Mouse (Mus musculus): ENCODE data around the gene Tnik.

Tnik gene

DNA sequence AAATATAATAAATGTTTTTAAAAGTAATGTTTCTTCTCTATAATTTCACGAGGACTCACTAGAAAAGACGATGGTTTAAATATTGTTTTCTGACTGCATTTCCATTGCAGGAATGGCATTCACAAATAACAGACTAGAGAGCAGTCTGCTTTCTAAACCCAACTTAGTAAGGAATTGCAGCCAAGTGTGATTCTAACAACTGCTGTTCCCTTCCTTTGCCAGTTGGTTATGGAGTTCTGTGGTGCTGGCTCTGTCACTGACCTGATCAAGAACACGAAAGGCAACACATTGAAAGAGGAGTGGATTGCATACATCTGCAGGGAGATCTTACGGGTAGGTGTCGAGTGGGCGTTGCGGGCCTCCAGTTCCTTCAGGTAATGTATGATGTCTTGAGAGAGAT, 269.7 kb downstream of the Tnik start:
- no peak for DNase-seq (ENCODE audit: extremely low read depth, low read depth, low spot score)

DNA sequence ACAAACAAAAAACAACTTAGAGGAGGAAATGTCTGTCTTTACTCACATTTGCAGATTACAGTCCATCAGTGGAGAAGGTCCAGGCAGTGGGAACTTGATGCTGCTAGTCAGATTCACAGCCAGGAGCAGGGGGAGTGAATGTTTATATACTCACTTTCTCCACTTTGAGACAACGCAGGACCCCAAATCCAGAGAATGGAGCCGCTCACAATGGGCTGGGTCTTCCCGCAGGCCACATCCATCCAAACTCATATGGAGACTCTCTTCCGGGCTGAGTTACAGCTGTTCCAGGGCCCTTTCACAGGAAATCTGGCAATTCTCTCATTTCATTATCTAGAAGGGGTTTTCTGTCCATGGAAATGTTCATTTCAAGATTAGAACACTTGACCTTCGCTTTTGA, 277.1 kb downstream of the Tnik start:
- DNase-seq (ENCODE audit: extremely low read depth, low read depth, low spot score), result no peak

DNA sequence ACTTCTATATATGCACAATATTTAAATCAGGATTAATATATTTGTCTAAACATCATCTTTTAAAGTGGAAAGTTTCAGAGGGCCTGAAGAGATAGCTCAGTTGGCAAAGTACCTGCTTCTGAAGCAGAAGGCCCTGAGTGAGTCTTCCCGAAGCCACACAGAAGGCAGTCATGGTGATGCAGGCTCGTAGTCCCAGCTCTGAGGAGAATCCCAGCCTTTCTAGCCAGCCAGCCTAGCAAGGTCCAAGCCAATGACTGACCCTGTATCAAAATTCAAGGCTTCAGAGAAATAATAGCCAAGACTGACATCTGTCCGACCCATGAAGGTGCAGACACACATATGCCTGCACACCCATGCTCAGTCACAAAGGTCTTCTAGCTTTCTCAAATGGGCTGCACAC, 279.9 kb downstream of the Tnik start:
- DNase-seq (ENCODE audit: extremely low read depth, low read depth, low spot score), result no peak

DNA sequence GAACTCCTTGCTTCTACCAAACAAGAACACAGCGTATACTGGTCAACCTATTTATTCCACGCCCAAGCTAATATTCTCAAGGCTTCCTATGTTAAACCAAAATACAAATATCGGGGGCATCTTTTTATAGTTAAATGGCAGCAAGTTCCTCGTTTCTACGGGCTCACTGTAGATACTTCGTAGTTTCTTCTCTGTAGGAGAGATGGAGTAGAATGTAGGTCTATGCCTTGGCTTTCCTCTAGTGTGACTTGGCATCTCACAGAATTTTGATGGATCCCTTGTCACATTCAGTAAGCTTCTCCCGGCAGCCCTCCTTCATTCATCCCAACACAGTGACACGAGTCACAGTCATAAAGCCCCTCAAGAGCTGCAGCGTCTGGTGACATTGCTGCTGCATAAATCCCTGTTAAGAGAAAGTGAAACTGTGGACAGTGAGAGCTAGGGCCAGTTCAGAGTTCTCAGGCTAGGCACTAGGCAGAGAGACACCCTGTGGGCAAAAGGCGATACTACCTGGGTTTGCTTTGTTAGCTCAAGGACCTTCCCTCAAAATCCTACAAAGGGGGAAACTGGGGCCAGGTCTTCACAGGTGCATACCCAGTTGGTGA, 280.5 kb downstream of the Tnik start:
- no peak for DNase-seq (ENCODE audit: extremely low read depth, low read depth, low spot score)

DNA sequence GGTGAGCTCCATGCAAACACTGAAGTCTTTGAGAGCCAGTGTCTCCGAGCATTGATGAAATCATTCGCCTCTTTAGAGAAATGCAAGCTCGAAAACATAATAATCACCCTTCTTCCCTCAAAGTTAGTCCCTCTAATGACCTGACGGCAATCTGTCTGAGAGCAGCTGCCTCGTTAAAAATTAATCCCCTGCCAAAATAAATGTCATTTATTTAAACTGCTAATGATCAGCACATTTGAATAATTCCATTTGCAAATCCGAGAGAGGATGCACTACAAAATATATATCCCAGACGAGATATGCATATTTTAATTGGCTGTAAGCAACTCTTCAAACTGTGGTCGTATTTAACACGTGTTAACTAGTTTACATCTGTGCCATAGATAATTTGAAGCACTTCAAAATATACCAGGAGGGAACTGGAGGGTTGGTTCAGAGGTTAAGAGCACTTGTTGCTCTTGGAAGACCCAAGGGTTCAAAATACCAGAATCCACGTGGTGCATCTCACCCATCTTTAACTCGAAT, 281.4 kb downstream of the Tnik start:
- DNase-seq (ENCODE audit: extremely low read depth, low read depth, low spot score), result no peak

DNA sequence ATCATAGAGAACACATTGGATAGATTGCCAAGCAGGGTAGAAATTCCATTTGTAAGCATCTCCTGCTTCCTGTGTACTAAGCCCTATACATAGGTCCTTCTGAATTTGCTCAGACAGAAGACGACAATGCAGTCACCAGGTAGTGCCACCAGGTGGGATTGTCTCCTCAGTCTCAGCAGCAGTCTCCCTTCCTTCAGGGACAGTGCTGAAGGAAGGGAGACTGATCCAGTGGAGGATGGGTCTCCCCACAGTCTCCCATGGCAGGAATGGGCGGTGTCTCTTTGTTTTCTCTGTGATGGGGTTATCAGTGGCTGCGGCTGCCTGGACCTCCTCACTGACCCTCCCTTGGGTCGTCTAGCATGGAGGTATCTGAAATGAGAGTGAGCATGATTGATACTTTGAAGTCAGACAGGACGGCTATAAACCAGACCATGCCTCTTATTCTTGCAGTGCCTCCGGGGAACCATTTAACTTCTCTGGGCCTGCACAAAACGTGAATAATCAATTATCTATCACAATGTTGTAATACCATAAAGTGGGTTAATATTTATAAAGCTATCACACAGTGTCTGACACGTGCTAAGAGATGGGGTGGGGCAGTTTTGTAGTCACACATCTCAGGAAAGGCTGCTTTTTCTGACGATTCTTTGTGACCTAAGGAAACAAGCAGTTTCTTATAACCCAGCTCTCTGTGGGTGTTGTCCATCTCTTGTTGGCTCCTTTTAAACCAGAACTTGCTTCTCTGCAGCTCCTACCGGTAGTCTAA, 285.1 kb downstream of the Tnik start:
- DNase-seq (ENCODE audit: extremely low read depth, low read depth, low spot score), result no peak

DNA sequence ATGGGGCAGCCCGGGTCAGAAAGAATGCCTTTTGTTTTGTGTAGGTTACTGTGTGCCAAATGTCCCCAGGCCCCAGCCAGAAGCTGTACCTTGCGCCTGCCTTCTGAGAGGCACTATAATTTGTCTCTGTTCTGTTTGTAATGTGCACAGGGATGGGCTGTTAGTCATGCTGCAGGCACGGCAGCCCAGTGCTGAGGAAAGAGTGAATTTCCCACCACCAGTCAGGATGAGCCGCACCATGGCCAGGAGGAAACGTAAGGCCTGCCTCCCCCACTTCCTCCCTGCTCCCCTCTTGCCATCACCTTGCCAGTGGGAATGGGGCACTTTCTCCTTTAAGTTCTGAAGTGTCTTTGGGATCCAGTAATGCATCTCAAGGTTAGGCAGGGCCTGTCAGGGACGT, 286.4 kb downstream of the Tnik start:
- no peak for DNase-seq (ENCODE audit: extremely low read depth, low read depth, low spot score)

DNA sequence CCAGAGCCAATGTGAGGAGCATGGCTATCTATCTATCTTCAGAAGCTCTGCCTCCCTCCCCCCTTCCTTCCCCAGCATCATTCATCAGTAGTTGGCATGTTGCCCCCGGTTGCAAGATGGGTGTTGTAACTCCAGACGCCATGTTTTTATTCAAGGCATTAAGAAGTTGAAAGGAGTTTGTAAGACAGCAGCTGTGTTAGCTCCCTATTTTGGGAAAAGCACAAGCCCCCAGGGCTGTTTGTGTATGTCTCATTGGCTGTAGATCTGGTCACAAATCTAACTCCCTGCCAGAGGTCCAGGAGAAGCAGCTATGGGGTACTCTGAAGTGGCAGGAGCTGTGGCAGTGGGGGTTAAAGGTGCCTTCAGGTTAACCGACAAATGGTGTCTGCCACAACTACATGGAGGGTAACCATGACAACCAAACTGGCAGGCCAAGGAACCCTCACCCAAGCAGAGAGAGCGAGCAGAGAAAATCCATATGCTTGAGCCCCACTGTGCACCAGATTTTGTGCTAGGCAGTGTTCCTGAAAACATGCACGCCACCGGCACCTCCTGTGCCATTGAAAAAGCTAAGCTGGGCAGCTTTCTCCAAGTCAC, 287.6 kb downstream of the Tnik start:
- no peak for DNase-seq (ENCODE audit: extremely low read depth, low read depth, low spot score)

DNA sequence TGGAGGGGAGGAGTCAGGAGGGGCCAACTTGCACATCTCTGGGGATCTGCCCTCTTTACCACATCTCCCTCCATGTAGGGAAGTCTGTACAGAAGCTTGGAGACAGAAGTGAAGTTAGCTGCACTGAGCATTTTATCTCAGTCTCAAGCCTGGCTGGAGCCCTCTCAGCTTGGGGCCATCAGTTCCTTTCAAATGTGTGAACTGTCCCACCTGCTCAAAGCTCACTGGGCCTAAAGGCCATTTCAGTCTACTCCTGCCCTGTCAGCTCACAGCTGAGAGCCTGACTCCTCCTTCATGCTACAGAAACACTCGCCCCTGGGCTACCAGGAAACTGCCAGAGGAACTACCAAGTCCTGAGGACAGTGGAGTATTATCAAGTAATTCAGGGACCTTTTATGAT, 288.7 kb downstream of the Tnik start:
- DNase-seq (ENCODE audit: extremely low read depth, low read depth, low spot score), result no peak

DNA sequence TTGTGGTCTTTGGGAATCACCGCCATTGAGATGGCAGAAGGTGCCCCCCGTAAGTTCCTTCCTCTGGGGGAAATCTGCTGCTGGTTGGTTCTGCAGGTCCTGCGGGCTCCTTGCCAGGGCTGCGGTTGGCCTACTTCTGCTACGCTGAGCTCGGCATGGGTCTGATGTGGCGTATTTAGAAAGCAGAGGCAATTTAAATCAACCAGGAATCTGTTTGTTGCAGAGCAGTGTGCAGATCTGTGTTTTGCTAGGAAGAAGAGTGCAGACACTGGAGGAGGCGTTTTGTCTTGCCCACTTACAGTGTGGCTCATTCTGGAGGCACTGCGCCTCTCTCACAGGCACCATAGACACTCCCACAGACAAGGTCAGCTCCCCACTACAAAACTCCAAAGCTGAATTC, 291.9 kb downstream of the Tnik start:
- no peak for DNase-seq (ENCODE audit: extremely low read depth, low read depth, low spot score)

DNA sequence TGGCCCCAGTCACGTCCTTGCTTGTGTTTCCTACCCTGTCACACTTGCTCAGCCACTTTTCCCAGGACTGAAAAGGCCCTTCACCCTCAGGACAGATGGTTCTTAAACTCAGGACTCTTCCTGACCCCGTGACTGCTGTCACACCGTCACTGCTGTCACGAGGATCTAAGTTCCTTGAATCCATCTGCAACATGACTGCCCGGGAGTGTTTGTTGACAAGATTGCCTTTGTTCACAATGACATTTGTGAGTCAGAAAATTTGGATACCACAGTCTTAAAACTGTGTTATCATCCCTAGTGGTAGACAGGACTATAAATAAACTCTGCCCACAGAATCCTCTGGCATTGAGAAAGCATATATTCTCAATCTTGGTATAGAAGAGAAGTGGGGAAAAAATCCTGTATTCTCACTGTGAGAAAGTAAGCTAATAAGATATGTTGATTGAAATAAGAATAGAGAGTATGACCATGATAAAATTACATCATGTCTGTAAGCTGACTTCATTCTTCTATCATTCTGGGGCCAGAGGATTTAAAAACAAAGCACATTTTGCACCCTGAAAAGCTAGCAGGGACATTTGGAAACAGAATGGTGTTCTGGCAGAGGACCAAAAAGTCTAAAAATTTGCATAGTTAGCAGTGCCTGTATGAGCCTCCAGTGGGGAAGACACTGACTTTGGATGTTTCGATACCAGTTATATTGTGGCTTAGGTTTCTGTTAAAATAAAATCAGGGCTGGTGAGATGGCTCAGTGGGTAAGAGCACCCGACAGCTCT, 293.0 kb downstream of the Tnik start:
- no peak for DNase-seq (ENCODE audit: extremely low read depth, low read depth, low spot score)

DNA sequence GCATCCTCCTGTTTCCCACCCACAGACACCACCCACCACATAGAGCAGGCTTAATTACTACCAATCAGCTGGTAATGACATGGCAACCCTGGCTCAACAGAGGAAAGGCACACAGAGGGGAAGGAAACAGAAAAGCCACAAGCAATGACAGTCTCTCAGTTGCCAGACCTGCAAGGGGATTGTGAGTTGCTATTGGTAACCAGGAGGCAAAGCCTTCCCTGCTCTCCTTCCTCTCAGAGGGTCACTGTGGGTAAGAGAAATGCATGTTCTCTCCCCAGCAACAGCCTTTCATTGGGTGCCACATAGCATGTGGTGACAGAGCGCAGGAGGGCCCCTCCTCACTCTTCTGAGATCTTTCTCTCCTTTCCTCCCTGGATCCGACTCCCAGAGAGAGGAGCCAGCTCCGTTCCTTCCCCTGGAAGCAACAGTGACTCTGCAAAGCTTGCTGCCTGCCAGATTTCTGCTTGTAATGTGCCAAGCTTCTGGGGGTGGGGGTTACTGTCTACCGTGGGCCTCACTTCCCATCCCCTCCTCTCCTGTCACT, 295.4 kb downstream of the Tnik start:
- no peak for DNase-seq (ENCODE audit: extremely low read depth, low read depth, low spot score)

DNA sequence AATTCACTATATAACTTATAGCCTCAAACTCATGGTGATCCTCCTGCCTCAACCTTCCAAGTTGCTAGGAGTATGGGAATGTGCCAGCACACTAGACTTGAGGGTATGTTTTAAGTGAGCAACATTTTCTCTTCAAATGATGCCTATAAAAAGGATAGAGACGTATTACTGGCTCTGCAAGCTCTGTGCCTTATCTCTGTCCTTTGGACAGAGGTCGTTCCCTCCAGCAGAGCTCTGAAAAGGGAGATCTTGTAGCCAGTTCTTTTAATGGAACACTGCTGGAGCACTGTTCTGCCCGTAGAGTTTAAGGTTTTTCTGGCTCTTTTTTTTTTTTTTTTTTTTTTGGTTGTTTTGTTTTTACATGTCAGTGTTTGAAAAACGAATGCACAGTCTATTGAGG, 298.4 kb downstream of the Tnik start:
- no peak for DNase-seq (ENCODE audit: extremely low read depth, low read depth, low spot score)

DNA sequence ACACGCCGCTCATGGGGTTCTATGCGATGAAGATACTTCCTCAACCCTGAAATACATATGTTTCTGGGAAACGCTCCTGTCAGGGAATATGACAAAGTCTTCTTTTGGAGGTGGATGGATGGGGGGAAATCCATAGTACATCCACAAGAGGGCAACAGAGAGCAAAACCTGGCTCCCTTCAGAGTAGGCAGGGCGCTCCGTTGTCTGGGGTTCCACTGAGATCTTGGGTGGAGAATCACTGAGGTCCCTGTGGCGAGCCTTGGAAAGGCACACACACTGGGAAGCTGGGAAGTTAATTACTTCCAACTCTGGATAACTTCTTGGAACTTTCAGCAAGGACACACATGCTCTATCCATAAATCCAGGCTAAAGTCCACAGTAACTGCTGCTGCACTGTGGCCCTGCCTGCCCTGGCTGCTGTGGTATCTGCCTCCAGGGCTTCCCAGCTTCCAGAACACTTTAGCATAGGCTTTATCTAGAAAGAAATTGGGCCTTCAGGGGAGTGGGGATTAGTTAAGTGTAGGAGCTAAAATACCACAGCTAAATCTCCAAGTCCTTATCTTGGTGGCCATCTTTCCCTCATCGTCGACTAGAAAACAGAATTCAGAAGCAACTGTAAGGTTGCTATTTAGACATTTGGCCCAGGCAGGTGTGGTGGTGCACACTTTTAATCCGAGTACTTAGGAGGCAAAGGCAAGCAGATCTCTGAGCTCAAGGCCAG, 299.8 kb downstream of the Tnik start:
- no peak for DNase-seq (ENCODE audit: extremely low read depth, low read depth, low spot score)

DNA sequence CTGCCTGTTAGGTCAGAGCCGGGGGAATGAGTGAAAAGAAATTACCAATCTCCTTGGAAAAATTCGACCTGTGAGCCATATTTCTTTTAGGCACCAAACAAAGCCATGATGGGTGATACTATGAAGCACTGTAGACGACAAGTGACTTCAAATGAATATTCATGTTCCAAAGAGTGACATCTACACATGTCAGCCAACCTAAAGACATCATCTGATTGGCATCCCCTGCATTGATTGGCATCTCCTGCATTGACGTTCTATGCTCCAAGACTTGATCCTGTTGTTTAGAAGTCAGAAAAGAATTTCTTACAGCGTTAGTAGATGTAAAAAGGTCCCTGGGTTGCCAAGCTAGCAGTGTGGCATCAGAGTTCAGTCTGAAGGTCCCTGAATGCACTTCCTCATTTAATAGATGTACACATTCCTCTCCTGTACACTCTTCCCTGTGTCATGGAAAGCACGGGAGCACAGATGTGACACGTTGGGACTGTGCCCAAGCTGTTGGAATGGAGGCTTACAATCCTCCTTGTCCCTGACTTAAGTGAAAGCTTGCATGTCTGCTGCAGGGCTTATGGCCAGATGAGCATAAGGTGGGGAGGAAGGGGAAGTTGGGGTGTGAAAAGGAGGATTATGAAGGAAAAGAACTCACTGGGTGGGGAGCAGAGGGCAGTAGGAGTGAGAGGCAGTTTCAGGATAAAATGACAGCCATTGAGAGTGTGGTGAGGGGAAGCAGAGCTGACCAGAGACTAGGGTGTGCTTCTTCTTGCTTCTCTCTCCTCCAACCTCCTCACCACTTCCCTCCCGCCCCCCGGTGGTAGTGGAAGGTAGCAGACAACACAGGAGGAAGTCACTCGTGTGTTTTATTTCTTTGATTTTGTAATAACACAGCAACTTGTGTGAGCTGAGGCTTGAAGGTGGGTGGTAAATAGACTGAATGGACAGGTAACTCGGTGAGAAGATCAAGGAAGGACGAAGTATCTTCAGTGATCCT, 301.6 kb downstream of the Tnik start:
- DNase-seq (ENCODE audit: extremely low read depth, low read depth, low spot score), result no peak

DNA sequence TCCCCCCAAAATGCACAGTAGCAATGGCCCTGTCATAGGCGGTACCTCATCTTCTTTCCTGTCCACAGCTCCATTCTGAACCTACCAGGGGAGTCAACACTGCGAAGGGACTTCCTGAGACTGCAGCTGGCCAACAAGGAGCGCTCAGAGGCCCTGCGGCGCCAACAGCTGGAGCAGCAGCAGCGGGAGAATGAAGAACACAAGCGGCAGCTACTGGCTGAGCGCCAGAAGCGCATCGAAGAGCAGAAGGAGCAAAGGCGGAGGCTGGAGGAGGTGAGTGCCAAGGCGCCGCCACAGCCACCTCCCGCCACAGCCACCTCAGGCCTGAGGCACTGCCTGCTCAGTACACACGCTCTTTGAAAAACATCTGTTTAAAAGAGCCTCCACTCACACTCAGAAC, 314.3 kb downstream of the Tnik start:
- DNase-seq (ENCODE audit: extremely low read depth, low read depth, low spot score), result no peak

DNA sequence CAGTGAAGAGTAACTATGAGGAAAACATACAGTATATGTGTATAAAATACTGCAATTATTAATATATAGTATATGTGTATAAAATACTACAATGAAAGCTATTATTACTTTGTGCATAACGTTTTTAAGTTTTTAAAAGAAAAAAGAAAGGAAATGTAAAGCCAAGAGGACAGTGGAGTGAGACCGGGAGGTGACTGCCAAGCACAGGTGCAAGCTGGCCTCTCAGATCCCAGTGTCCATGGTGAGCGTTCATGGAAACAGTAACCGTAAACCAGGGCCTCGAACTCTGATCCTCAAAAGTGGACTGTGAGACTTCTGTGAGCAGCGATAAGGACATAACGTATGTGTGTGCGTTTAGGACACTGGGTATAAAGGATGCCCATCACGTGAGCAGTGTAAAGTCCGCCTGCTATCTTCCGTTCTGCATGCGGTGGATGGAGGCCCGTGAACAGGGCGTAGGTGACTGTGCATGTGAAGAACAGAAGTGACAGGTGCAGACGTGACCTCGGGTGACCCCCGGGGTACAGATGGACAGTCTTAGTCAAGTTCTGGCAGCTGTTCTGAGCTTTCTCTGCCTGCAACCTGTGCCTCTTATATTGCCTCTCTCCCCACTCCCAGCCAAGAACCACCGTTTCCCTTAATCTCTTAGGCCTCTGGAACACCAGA, 316.1 kb downstream of the Tnik start:
- DNase-seq (ENCODE audit: extremely low read depth, low read depth, low spot score), result no peak

DNA sequence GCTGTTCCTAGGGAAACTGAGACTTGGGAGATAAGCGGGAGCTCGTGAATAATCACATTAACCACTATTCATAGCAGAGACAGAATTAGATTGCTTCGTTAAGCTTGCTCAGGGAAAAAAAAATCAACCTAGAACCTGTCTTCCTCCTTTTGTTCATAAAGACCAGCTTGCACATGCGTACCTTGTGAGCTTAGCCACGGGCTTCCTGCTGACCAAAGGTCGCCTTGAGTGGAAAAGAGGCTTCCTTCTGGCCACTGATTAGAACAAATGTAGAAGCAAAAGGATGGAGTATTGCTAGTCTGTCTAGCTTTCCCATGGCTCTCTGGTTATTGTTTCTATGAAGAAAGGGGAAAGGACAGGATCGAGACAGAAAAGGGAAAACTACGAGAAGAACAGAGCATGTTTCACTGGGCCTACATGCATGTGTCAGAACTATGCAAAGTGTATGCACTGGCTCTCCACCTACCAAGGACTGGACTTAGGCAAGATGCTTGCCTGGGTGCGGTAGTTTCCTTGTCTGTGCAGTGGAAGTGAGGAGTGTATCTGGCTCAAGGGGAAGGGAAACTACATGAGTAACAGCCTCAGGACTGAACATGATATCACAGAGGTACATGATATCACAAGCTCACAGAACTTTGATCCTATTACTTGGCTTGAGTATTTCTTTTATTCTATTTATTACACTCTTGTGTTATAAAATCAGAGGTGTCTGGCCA, 322.9 kb downstream of the Tnik start:
- DNase-seq (ENCODE audit: extremely low read depth, low read depth, low spot score), result no peak
